Mouse (Mus musculus) testis, adult 2 months (tissue): ENCODE measurements around the gene E2f6.

Source experiments
- CTCF ChIP-seq: fragments of 200-500 bp; IDR thresholded peaks from 2 replicates; pipeline ENCODE4 v1.5.1; 2012; ENCODE audit warnings: low read depth, mild to moderate bottlenecking, inconsistent platforms, low read length, moderate library complexity; ENCODE audit not compliant: control insufficient read depth, insufficient read depth, insufficient replicate concordance
- POLR2A ChIP-seq: fragments of 200-500 bp; IDR thresholded peaks from 2 replicates; pipeline ENCODE4 v1.6.1; 2012; ENCODE audit warnings: low read depth, mild to moderate bottlenecking, inconsistent platforms, low read length, moderate library complexity; ENCODE audit not compliant: control insufficient read depth

DNA sequence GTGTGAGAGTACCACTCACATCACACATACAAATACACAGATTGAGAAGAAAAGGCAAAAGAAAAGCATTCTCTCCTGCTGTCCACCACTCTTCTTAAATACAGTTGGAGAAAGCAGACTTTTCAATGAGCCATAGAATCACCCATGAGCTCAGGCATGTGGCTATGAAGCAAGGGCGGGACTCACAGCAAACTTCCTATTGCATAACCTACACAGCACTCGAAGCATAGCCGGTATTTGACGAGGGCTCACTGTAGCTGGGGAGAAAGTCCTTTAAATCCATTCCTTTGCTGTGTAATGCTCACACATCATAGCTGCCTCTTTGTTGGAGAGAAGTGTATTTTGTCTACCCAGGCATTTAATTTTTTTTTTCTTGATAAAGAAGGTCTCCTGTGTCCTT, 64.5 kb downstream of the E2f6 start:
- TF ChIP-seq POLR2A (no peak), CTCF (no peak)
